Mouse (Mus musculus) A20 (cell line): Measurements from ENCODE around the gene Bmpr1b.
A peak's percentile ranks its signal among the peaks of the same experiment; 100 is the strongest.
"Not testable (repeated sequence)": the region's sequence is repeated elsewhere in the genome, so short reads cannot be mapped to it uniquely, and the experiment has no call there.

Experiments
- DNase-seq: peaks from one replicate; pipeline ENCODE4 v3.0.0-alpha.2; 2011; ENCODE audit warnings: low read depth, low spot score

The Bmpr1b gene

DNA sequence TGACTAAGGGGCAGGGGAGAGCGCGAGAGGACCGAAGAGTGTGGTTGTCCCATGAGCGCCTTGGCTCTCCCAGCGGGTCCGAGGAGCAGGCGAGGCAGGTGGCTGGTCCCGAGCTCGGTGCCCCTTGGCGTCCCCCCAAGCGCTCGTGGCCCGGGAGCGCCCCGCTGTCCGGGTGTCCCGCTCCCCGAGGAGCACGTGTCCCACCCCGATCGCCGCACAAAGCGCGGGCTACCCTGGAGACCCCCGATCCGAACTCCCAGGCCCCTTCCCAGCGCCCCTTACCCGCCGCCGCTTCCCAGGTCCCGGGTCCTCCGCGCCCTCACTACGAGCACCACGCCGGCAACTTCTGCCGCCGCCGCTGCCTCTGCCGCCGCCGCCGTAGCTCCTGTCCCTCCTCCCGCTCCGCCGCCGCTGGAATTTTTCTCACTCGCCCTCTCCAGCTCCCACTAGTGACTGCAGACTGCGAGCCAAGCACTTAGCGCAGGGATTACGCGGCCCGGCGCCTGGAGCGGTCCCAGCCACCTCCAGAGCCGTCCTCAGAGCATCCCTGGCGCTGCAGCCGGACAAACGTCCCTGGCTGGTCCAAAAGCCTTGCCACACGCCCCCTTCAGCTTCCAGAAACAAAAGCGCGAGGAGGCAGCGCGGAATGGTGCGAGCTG, at the start of gene Bmpr1b:
TSS of gene Bmpr1b (minus strand) at position 563 of the 659 bp plus-strand sequence.
- DNase-seq, result no peak

GRCm38 (mm10) chr3:142212821-142213220, 43.6 kb upstream of the Bmpr1b start:
- no peak for DNase-seq

- no peak for DNase-seq
Observed at GRCm38 (mm10) chr3:142212186-142212585, 43.0 kb upstream of the Bmpr1b start.

- DNase-seq, result no peak
Observed at GRCm38 (mm10) chr3:142209981-142210380, 40.8 kb upstream of the Bmpr1b start.

GRCm38 (mm10) chr3:142209057-142209456, 39.8 kb upstream of the Bmpr1b start:
- DNase-seq, result no peak

DNA sequence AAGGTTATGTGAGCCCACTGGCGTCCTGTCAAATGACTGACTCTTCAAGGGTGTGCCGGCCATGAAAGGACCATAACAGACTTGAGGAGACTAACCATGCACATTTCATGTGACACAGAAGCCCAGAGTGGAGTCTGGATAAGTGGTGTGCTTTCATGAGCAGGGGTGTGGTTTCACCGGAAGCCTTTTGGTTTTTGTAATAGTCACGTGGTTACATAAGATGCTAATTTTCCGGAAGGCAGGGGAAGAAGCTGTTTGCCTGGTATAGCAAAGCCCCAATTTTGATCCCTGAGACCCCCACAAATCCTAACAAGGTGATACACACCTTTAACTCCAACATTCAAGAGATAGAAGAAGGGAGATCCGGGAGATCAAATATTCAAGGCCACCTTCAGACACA, 38.3 kb upstream of the Bmpr1b start:
- no peak for DNase-seq

GRCm38 (mm10) chr3:142206316-142206715, 37.1 kb upstream of the Bmpr1b start:
- DNase-seq, result no peak

DNA sequence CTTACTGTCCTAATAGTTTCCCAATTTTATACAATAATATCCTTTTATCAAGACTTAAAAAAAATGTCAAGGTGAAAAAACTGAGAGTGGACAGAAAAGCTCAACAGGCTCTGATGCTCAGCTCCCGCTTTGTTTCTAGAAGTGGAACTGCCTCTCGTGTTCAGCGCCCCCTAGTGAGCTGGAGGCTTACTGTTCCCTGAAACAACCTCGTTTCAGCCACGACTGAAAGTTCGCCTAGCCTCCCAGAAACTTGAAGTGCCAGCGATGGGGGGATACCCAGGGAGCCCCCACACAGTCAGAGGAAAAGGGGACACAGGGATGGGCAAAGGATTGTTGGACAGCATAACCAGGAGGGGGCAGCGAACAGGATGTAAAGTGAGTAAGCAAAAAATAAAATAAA, 26.9 kb upstream of the Bmpr1b start:
- DNase-seq, result no peak

GRCm38 (mm10) chr3:142191627-142192026, 22.4 kb upstream of the Bmpr1b start:
- not testable (repeated sequence) for DNase-seq

DNA sequence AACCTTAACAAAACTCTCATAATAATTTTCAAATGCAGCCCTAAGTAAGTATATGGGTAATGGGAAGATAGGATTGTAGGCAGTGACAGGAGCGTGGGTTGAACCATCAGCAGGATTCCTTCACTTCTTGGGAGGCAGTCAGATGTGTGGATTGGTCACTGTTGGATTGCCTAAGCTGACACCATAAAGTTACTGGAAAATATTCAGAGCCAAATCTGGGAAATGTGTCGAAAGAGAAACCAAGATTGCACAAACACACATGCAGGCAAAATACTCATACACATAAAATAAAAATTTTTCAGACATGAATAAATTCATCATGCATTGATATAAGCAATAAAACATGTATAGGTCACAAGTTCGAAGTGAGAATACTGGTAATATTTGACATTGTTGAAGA, 17.3 kb upstream of the Bmpr1b start:
- no peak for DNase-seq

DNA sequence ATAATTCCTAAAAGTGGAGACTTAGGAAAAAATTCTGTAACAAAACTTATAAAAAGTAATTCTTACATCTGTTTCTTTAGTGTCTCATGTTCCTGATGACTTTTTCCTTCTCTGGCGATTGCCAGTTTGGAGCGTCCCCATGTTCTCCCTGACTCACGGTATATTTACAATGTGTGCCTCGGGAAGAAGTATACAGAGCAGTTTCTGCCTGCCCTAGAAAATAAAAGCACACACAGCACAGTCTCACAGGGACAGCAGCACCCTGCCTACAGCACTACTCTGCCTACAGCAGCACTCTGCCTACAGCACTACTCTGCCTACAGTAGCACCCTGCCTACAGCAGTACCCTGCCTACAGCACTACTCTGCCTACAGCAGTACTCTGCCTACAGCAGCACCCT, 4.8 kb upstream of the Bmpr1b start:
- no peak for DNase-seq

DNA sequence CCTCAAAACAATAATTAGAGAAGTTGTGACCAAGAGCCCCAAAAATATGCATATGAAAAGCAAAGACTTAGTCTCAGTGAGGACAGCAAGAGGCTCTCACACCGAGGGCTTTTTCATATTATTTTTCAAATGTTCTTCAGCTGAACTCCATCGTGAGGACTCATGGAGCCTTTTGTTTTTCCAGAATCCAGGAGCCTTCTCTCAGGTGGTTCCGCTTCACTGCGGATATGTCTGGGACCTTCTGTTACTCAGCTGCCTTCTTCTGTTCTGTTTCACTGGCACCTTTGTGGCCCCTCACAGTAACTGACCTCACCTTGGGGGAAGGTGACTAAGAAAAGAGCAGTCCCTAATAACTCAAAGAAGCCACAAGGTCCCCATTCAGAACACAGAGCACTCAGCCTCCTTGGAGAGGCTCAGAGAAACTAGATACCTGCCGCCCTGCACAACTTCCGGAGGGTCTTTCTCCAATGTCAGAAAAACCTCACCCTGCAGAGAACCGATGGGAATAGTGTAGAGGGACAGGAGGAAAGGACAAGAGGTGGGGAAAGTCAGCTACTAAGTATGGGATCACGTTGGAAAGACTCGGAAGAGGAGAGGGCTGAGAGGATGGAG, 868 bp downstream of the Bmpr1b start:
- DNase-seq, result no peak

- no peak for DNase-seq
Observed at GRCm38 (mm10) chr3:142164981-142165380, 4.2 kb downstream of the Bmpr1b start.

GRCm38 (mm10) chr3:142163896-142164295, 5.3 kb downstream of the Bmpr1b start:
- DNase-seq, result no peak

- no peak for DNase-seq
Observed at GRCm38 (mm10) chr3:142161405-142161804, 7.8 kb downstream of the Bmpr1b start.

- no peak for DNase-seq
Observed at GRCm38 (mm10) chr3:142151980-142152379, 17.2 kb downstream of the Bmpr1b start.

- no peak for DNase-seq
Observed at GRCm38 (mm10) chr3:142138796-142139195, 30.4 kb downstream of the Bmpr1b start.

DNA sequence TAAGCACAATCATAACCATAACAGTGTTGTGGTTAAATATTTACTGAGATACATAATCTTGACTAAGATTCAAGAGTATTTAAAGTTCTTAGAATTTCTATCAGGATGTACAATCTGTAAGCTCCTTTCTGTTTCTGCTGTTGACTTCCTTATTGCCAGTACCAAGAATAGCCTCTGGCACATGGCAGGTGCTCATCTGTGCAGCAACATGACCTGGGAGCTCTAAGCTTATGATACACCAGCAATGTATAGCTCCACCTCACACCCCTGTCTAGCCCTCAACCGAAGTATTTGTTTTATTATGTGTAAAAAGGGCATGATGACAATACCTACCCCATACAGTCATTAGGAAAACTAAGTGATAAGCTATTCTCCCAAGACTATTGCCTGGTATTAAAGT, 42.8 kb downstream of the Bmpr1b start:
- peak; percentile 4 for DNase-seq

- DNase-seq, result peak; percentile 8
Observed at GRCm38 (mm10) chr3:142125556-142125955, 43.7 kb downstream of the Bmpr1b start.

- no peak for DNase-seq
Observed at GRCm38 (mm10) chr3:142124255-142124654, 45.0 kb downstream of the Bmpr1b start.

DNA sequence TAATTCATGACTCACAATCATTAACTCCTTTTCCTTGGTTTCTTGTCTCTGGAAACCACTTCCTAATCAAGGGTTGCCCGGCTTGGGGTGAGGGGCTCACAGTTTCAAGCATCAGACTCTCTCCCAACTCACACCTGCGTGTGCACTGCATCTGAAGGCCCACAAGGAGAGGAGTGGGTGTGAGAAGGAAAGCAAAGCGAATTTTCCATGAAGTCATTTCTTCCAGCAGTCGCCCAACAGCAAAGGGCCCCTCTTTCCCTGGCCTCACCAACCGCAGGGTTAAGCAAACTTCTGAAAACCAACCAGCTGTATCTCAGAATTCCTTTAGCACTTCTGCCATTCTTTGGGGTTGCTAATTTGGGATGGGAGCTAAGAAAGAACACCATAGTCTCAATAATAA, 46.8 kb downstream of the Bmpr1b start:
- no peak for DNase-seq

- DNase-seq, result no peak
Observed at GRCm38 (mm10) chr3:142120795-142121194, 48.4 kb downstream of the Bmpr1b start.

- no peak for DNase-seq
Observed at GRCm38 (mm10) chr3:142114762-142115316, 54.4 kb downstream of the Bmpr1b start.
